Mouse (Mus musculus) activated CD4-positive, CD25-positive, alpha-beta regulatory T cell (primary cell): ENCODE results near the gene Fancm. TPM values are rescaled to one million over a fixed set of nuclear protein-coding genes. Genes with fewer than 3 reads are reported as not detected.

Experiments
- polyA plus RNA-seq, 2 experiments: library from polyadenylated mRNA; unstranded; fragments of 100-300 nt; shearing (Covaris generic); gene quantifications; one replicate each; pipeline ENCODE4 v1.2.1; 2017

The Fancm gene
- 10 to 100 TPM; 10.1 to 17.5 TPM for polyA plus RNA-seq

GRCm38 (mm10) chr12:65075085-65075732 is at the start of gene Fancm:
Gene Fancm, plus strand, starts transcription at chr12:65075603.

GRCm38 (mm10) chr12:65036190-65036870 is 39.1 kb upstream of the Fancm start, which contains the start of gene Prpf39:
Gene Prpf39, plus strand, starts transcription at chr12:65036333.

GRCm38 (mm10) chr12:65073611-65074178 is 1.7 kb upstream of the Fancm start, which contains the start of gene Fkbp3:
Gene Fkbp3, minus strand, starts transcription at chr12:65074007.

GRCm38 (mm10) chr12:65172021-65172951 is 96.9 kb downstream of the Fancm start, which contains the start of gene Mis18bp1:
Gene Mis18bp1, minus strand, starts transcription at chr12:65172604.

Other genes starting within 250 kb of the Fancm start
- gene Gm527, start 157.7 kb upstream of the Fancm start, polyA plus RNA-seq: 10 to 100 TPM in 1 of 2 experiments, 1 to 10 TPM in 1; 5.6 to 10.4 TPM
- 10 to 100 TPM; 25.3 to 27.5 TPM for gene Klhl28, start 110.1 kb upstream of the Fancm start, polyA plus RNA-seq
- gene Togaram1, start 109.8 kb upstream of the Fancm start, polyA plus RNA-seq: 10 to 100 TPM; 28.3 to 31.7 TPM
- 10 to 100 TPM; 59.7 to 70.5 TPM for gene Prpf39, start 39.3 kb upstream of the Fancm start, polyA plus RNA-seq
- 100 to 1,000 TPM; 234 to 275 TPM for gene Fkbp3, start 1.6 kb upstream of the Fancm start, polyA plus RNA-seq
- 1 to 10 TPM; 7.1 to 7.7 TPM for gene Mis18bp1, start 97.0 kb downstream of the Fancm start, polyA plus RNA-seq
- gene Wdr20rt, start 149.9 kb downstream of the Fancm start, polyA plus RNA-seq: not detected